In genomic region chr6:35253474-35253873, GRCm38 (mm10) we compare ENCODE assay signal across 8 mouse cellular contexts. TPM values are rescaled to one million over a fixed set of nuclear protein-coding genes. Genes with fewer than 3 reads are reported as not detected.
DNase-seq lines count a peak whose midpoint lies in the region; ATAC-seq lines count a peak whose summit lies in the region.

No protein-coding gene starts in this region.

- peaks cover 34% of the 10 kb centered on the region for H3K4me1 ChIP-seq in lung, embryonic 16.5 days (replicated peaks; ENCODE audit: control insufficient read depth, insufficient read depth, low read length)
- peaks cover 24% of the 10 kb centered on the region for H3K4me1 ChIP-seq in forebrain, embryonic 12.5 days
- peaks cover 43% of the 10 kb centered on the region for H3K4me1 ChIP-seq in limb, embryonic 15.5 days
- peaks cover 19% of the 10 kb centered on the region for H3K4me1 ChIP-seq in stomach, embryonic 15.5 days

- H3K4me2 ChIP-seq in lung, embryonic 16.5 days (ENCODE audit: low read depth, low read length): peak overlapping the region; percentile 70
- peak overlapping the region; percentile 70 for H3K4me2 ChIP-seq in forebrain, embryonic 12.5 days
- peak overlapping the region; percentile 58 for H3K4me2 ChIP-seq in limb, embryonic 15.5 days
- peak overlapping the region; percentile 63 for H3K4me2 ChIP-seq in stomach, embryonic 15.5 days

- no peaks in the 10 kb centered on the region for H3K9me3 ChIP-seq in lung, embryonic 16.5 days (ENCODE audit: control insufficient read depth, low read length)
- H3K9me3 ChIP-seq in forebrain, embryonic 12.5 days: no peaks in the 10 kb centered on the region
- no peaks in the 10 kb centered on the region for H3K9me3 ChIP-seq in limb, embryonic 15.5 days
- no peaks in the 10 kb centered on the region for H3K9me3 ChIP-seq in stomach, embryonic 15.5 days

- peak overlapping the region; percentile 88 for H3K9ac ChIP-seq in lung, embryonic 16.5 days (ENCODE audit: low read length)
- H3K9ac ChIP-seq in forebrain, embryonic 12.5 days: peak overlapping the region; percentile 77
- H3K9ac ChIP-seq in limb, embryonic 15.5 days: peak overlapping the region; percentile 74; the same call in 1 of the 2 replicates
- peak overlapping the region; percentile 11; the same call in 1 of the 2 replicates for H3K9ac ChIP-seq in stomach, embryonic 15.5 days

- ATAC-seq in lung, embryonic 16.5 days (ENCODE audit: low read depth): no peak
- ATAC-seq in forebrain, embryonic 12.5 days (ENCODE audit: low FRiP score): no peak
- ATAC-seq in limb, embryonic 15.5 days (ENCODE audit: insufficient number of reproducible peaks, low FRiP score, low TSS enrichment, low read depth): no peak
- no peak for ATAC-seq in stomach, embryonic 15.5 days (ENCODE audit: insufficient read depth, low FRiP score, low read depth)

- no peaks in the 10 kb centered on the region for H3K36me3 ChIP-seq in lung, embryonic 16.5 days (ENCODE audit: control insufficient read depth, insufficient read depth, low read length)
- no peaks in the 10 kb centered on the region for H3K36me3 ChIP-seq in forebrain, embryonic 12.5 days (replicated peaks)
- H3K36me3 ChIP-seq in limb, embryonic 15.5 days: no peaks in the 10 kb centered on the region
- no peaks in the 10 kb centered on the region for H3K36me3 ChIP-seq in stomach, embryonic 15.5 days

- WGBS in lung, embryonic 16.5 days: 38% methylated on average over 5 of the region's 5 CpGs
- WGBS in forebrain, embryonic 12.5 days: 41% methylated on average over 5 of the region's 5 CpGs
- 38% methylated on average over 5 of the region's 5 CpGs for WGBS in limb, embryonic 15.5 days
- 37% methylated on average over 5 of the region's 5 CpGs for WGBS in stomach, embryonic 15.5 days

- peak overlapping the region; percentile 82 for H3K4me3 ChIP-seq in lung, embryonic 16.5 days (ENCODE audit: low read length)
- peak overlapping the region; percentile 67 for H3K4me3 ChIP-seq in forebrain, embryonic 12.5 days (replicated peaks)
- H3K4me3 ChIP-seq in limb, embryonic 15.5 days: peak overlapping the region; percentile 75
- peak overlapping the region; percentile 71 for H3K4me3 ChIP-seq in stomach, embryonic 15.5 days (replicated peaks)

- no peak overlapping the region for H3K27ac ChIP-seq in lung, embryonic 16.5 days (ENCODE audit: low read length)
- H3K27ac ChIP-seq in forebrain, embryonic 12.5 days: no peak overlapping the region
- peak overlapping the region; percentile 91 for H3K27ac ChIP-seq in limb, embryonic 15.5 days
- H3K27ac ChIP-seq in stomach, embryonic 15.5 days: peak overlapping the region; percentile 86; the same call in 1 of the 2 replicates

- no peaks in the 10 kb centered on the region for H3K27me3 ChIP-seq in lung, embryonic 16.5 days (ENCODE audit: control insufficient read depth, insufficient read depth, low read depth, low read length)
- no peaks in the 10 kb centered on the region for H3K27me3 ChIP-seq in forebrain, embryonic 12.5 days
- H3K27me3 ChIP-seq in limb, embryonic 15.5 days: no peaks in the 10 kb centered on the region
- no peaks in the 10 kb centered on the region for H3K27me3 ChIP-seq in stomach, embryonic 15.5 days (replicated peaks)

- no peak for DNase-seq in lung, postnatal 14 days
- DNase-seq in cerebellum, adult 18-20 months: no peak
- DNase-seq in adrenal gland, adult 18-20 months (ENCODE audit: low spot score in 2 of 2): no peak
- no peak for DNase-seq in adrenal gland, postnatal 4 days (ENCODE audit: low spot score in 2 of 2)

RNA-seq across cellular contexts. Expression of gene Slc13a4, which starts 54.5 kb away (rescaled TPM):
- polyA plus RNA-seq in lung, embryonic 16.5 days (2015; fragmentation: Nextera tagmentation; extraction: Ambion mirVana): 0.11 and 0.35 TPM in 2 replicates
- polyA plus RNA-seq in forebrain, embryonic 12.5 days (2016; fragmentation: Nextera tagmentation; extraction: Ambion mirVana): 0.09 and 0.14 TPM in 2 replicates
- polyA plus RNA-seq in limb, embryonic 15.5 days (2015; fragmentation: Nextera tagmentation; extraction: Ambion mirVana): 0.12 and 0.20 TPM in 2 replicates
- polyA plus RNA-seq in stomach, embryonic 15.5 days (2015; fragmentation: Nextera tagmentation; extraction: Ambion mirVana): 0.26 and 0.54 TPM in 2 replicates
- under 1 TPM; 0.33 to 0.51 TPM for total RNA-seq in adrenal gland, adult 18-20 months (2021)
- total RNA-seq in adrenal gland, postnatal 4 days (2021): under 1 TPM; 0.45 to 0.62 TPM

Comparison
In these comparisons a context has a peak if more than half of its experiments do, and no peak if none do; other contexts are left out.
1. H3K27ac ChIP-seq: peak in limb, embryonic 15.5 days (single experiment) and stomach, embryonic 15.5 days (single experiment); none in lung, embryonic 16.5 days (single experiment) and forebrain, embryonic 12.5 days (single experiment).
2. H3K9ac ChIP-seq: peak in every context shown above with its lines; median percentile 88 in lung, embryonic 16.5 days; 77 in forebrain, embryonic 12.5 days; 74 in limb, embryonic 15.5 days; 11 in stomach, embryonic 15.5 days.
3. Peak in every context shown above with its lines, with median percentiles within 50 percentile points of each other: H3K4me2 ChIP-seq and H3K4me3 ChIP-seq.